Mouse (Mus musculus) myocyte (in vitro differentiated cells): ENCODE measurements around the gene Plcb4.

Experiments
- CEBPB ChIP-seq: IDR thresholded peaks from 2 replicates; pipeline ENCODE4 v1.6.1; 2011; ENCODE audit warnings: mild to moderate bottlenecking, moderate library complexity; ENCODE audit not compliant: poor library complexity, insufficient read depth, severe bottlenecking
- E2F4 ChIP-seq: IDR thresholded peaks from one replicate; pipeline ENCODE4 v1.6.1; 2011; ENCODE audit warnings: mild to moderate bottlenecking, control low read depth, moderate library complexity; ENCODE audit not compliant: insufficient read depth
- MYOD1 ChIP-seq, 3 experiments: IDR thresholded peaks; one replicate each; pipeline ENCODE4 v1.6.1; 2011; ENCODE audit warnings: control low read depth in 2 of 3, low read depth in 2 of 3, mild to moderate bottlenecking in 2 of 3, moderate library complexity in 1 of 3; ENCODE audit not compliant: insufficient read length in 2 of 3, control insufficient read depth in 1 of 3
- POLR2A ChIP-seq: IDR thresholded peaks from one replicate; pipeline ENCODE4 v1.6.1; 2011; ENCODE audit warnings: low read depth, mild to moderate bottlenecking, control low read depth, moderate library complexity; ENCODE audit not compliant: insufficient read length
- POLR2AphosphoS2 ChIP-seq: IDR thresholded peaks from one replicate; pipeline ENCODE4 v1.6.1; 2011; ENCODE audit warnings: low read depth, control low read depth; ENCODE audit not compliant: insufficient read length
- TCF12 ChIP-seq: IDR thresholded peaks from one replicate; pipeline ENCODE4 v1.6.1; 2011; ENCODE audit warnings: mild to moderate bottlenecking, control low read depth; ENCODE audit not compliant: poor library complexity, insufficient read depth, severe bottlenecking
- TCF3 ChIP-seq: IDR thresholded peaks from one replicate; pipeline ENCODE4 v1.6.1; 2011; ENCODE audit warnings: low read depth, control low read depth; ENCODE audit not compliant: insufficient read length
- USF1 ChIP-seq: IDR thresholded peaks from one replicate; pipeline ENCODE4 v1.6.1; 2011; ENCODE audit warnings: low read depth, mild to moderate bottlenecking, control low read depth, moderate library complexity

DNA sequence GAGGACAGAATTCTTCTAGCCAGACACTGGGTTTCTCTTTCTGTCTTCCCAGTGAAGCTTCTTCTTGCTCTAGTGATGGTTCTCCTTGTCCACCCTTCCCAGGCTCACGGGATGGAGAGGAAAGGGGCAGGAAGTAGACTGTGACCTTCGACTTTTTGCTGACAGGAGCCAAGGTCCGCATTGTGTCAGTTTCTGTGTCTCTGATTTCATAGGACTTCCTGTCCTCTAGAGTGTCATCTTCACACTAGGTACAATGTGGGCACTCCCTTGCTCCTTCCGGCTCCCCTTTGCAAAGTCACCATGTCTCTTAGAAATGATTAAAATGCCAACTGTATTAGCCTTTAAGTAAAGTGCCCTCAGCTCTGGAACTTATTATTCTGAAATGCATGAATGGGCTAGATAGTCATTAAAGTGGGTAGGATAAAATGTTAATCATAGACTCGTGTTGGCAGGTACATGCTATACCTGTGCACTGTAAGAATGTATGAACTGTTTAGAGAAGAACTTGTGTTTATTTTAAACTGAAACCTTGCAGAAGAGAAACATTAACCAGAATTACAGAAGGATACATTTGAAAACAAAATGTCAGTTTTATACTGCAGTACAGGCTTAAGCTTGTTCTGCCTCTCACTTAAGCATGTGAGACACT, 152.8 kb downstream of the Plcb4 start:
- TF ChIP-seq POLR2A (no peak), TCF12 (no peak), CEBPB (no peak), USF1 (no peak), MYOD1 (IDR thresholded peaks at IDR 0.05; ENCODE audit: control insufficient read depth in 1 of 3, insufficient read length in 2 of 3, low read depth in 2 of 3) (no peak), E2F4 (no peak), TCF3 (no peak), POLR2AphosphoS2 (no peak)
